Mouse (Mus musculus) small intestine, adult 2 months (tissue): ENCODE measurements around the gene Isca1.

Experiments used
- CTCF ChIP-seq: fragments of 200-500 bp; IDR thresholded peaks from 2 replicates; pipeline ENCODE4 v1.5.1; 2012; ENCODE audit warnings: low read depth, mild to moderate bottlenecking, control low read depth, inconsistent platforms, low read length, moderate library complexity, mixed read lengths; ENCODE audit not compliant: insufficient replicate concordance, insufficient read length; ENCODE audit errors: extremely low read depth
- POLR2A ChIP-seq: fragments of 200-500 bp; IDR thresholded peaks from 2 replicates; pipeline ENCODE4 v1.6.1; 2012; ENCODE audit warnings: low read depth, mild to moderate bottlenecking, control low read depth, inconsistent platforms, low read length, moderate library complexity

DNA sequence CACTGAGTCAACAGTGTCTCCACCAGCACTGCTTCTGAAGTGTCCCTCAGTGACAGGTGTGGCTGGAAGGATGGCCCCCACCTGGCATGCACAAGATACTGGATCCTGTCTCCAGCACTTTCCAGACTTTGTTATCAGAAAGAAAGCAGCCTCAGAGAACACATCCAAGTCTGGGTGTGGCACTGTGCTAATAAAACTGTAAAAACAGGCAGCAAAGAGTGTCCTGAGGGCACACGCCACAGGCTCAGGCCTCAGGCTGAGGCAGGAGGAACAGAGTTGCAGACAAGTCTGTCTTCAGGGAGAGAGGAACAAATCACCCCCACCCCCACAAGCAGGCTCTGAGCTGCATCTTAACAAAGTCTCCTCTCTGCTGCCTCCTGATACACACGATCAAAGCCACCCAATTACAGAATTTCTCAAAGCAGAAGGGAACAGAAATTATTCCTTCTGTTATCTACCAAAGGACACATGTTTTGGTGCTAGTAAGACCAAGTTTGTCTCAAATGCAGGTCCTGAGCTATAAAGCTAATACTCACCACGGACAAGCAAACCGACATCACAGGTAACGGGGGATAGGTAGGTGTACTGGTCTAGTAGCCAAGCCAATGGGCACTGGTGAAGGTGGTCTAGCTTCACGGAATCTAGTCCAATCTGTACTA, 26.3 kb upstream of the Isca1 start:
- TF ChIP-seq CTCF (no peak), POLR2A (no peak)
